ENCODE assay signal across 24 mouse cellular contexts in genomic region chr1:74117876-74118275, GRCm38 (mm10). TPM values are rescaled to one million over a fixed set of nuclear protein-coding genes. Genes with fewer than 3 reads are reported as not detected.
DNase-seq lines count a peak whose midpoint lies in the region; TF ChIP-seq lines count a peak whose summit lies in the region.
"Had no signal": no experiment of that assay in that cellular context is flagged by ENCODE, and none has a peak within 500 bp of the region (broad histone marks: within the 10 kb centered on the region; RNA-seq: fewer than 3 reads in every experiment).

No protein-coding gene starts in this region.

- H3K27me3 ChIP-seq in heart, adult 2 months (ENCODE audit: control insufficient read depth, insufficient read depth, low read length), result no peaks in the 10 kb centered on the region; the same call in 1 of the 2 replicates

- H3K27ac ChIP-seq in heart, adult 2 months, result peak overlapping the region; percentile 52
- H3K27ac ChIP-seq: embryonic facial prominence, embryonic 12.5 days; embryonic facial prominence, embryonic 15.5 days; gastrocnemius, adult 2 months; hindbrain, embryonic 14.5 days; hindbrain, postnatal 0 days had no signal

- no peaks in the 10 kb centered on the region for H3K36me3 ChIP-seq in heart, adult 2 months (ENCODE audit: control insufficient read depth, insufficient read depth, low read length)
- H3K36me3 ChIP-seq: embryonic facial prominence, embryonic 12.5 days; embryonic facial prominence, embryonic 15.5 days had no signal

- peaks cover 11% of the 10 kb centered on the region; the same call in 1 of the 2 replicates for H3K4me1 ChIP-seq in heart, adult 2 months (ENCODE audit: control insufficient read depth, insufficient read depth, low read length)

- 57% methylated on average over 6 of the region's 6 CpGs for WGBS in heart, adult 2 months

- no peak for TF ChIP-seq POLR2A in heart, adult 2 months (IDR thresholded peaks at IDR 0.05; ENCODE audit: insufficient read depth, low read depth, low read length)

- intact Hi-C loops in heart, adult 2 months (cut with DNase I), result no loop called here
- intact Hi-C loops in heart, postnatal 25 days (cut with DNase I), result no loop called here

- H3K9ac ChIP-seq in heart, adult 2 months (ENCODE audit: low read depth, low read length), result no peak overlapping the region
- H3K9ac ChIP-seq: embryonic facial prominence, embryonic 12.5 days; embryonic facial prominence, embryonic 15.5 days; forebrain, postnatal 0 days; hindbrain, embryonic 14.5 days had no signal

- TF ChIP-seq EP300 in heart, adult 2 months (IDR thresholded peaks at IDR 0.05; ENCODE audit: insufficient read depth, low read depth, low read length), result no peak

- peak; percentile 40 to 64 for DNase-seq in heart, adult 2 months
- DNase-seq in heart, postnatal 25 days (ENCODE audit: low spot score), result no peak
- peak; percentile 51 for DNase-seq in kidney, adult 18-20 months
- no peak for DNase-seq in kidney, postnatal 4 days
- peak; percentile 45 to 71 for DNase-seq in kidney, postnatal 25 days
- DNase-seq in kidney, postnatal 10 days, result no peak
- DNase-seq: adrenal gland, adult 2 months; adrenal gland, postnatal 14 days; cerebellum, adult 11 months; cerebellum, adult 2 months; cerebellum, adult 9-11 months; cerebellum, postnatal 25 days; forebrain, postnatal 0 days; gastrocnemius, adult 2 months; gastrocnemius, postnatal 14 days; heart, postnatal 36 days had no signal

- no peaks in the 10 kb centered on the region for H3K79me2 ChIP-seq in heart, adult 2 months (replicated peaks; ENCODE audit: control insufficient read depth, insufficient read depth, low read length)

- no peak for TF ChIP-seq CTCF in heart, adult 2 months (IDR thresholded peaks at IDR 0.05)

- H3K4me3 ChIP-seq in heart, adult 2 months, result no peak overlapping the region
- H3K4me3 ChIP-seq: embryonic facial prominence, embryonic 12.5 days; embryonic facial prominence, embryonic 15.5 days; gastrocnemius, adult 2 months had no signal

RNA-seq across cellular contexts. Expression of gene Tns1, which starts 6.4 kb away (rescaled TPM):
- 100 to 1,000 TPM; 629 to 748 TPM for total RNA-seq in heart, adult 2 months (2021)
- 329 and 365 TPM in 2 replicates for polyA plus RNA-seq in heart, adult 2 months (2012; rRNA removed)
- 100 to 1,000 TPM; 679 to 701 TPM for total RNA-seq in heart, postnatal 25 days (2021)
- total RNA-seq: MEL had no signal

RNA-seq across cellular contexts. Expression of gene Rufy4, which starts 7.5 kb away (rescaled TPM):
- total RNA-seq in heart, adult 2 months (2021), result 1 to 10 TPM; 1.1 to 1.2 TPM
- 0.59 and 1.0 TPM in 2 replicates for polyA plus RNA-seq in heart, adult 2 months (2012; rRNA removed)
- 1 to 10 TPM; 1.1 to 1.5 TPM for total RNA-seq in heart, postnatal 25 days (2021)
- total RNA-seq: forebrain, postnatal 0 days; hindbrain, postnatal 0 days had no signal
- polyA plus RNA-seq: CD4-positive, CD25-positive, alpha-beta regulatory T cell, adult 4 months; inflammation-experienced regulatory T-cells, adult 6 months had no signal

RNA-seq across cellular contexts. Expression of gene Cxcr2, which starts 35.9 kb away (rescaled TPM):
- total RNA-seq in heart, adult 2 months (2021), result under 1 TPM; 0.14 to 0.52 TPM
- polyA plus RNA-seq in heart, adult 2 months (2012; rRNA removed), result 0.82 and 1.3 TPM in 2 replicates
- total RNA-seq in heart, postnatal 25 days (2021), result under 1 TPM; 0.10 to 0.11 TPM
- total RNA-seq: gastrocnemius, postnatal 14 days had no signal
- polyA plus RNA-seq: adrenal gland, adult 2 months; CD4-positive, CD25-positive, alpha-beta regulatory T cell, adult 4 months; heart, embryonic 14.5 days had no signal

Comparison
In these comparisons a context has a peak if more than half of its experiments do, and no peak if none do; other contexts are left out.
1. DNase-seq: peak in heart, adult 2 months (2 of 2), kidney, adult 18-20 months (single experiment) and kidney, postnatal 25 days (2 of 2); none in heart, postnatal 25 days (single experiment), kidney, postnatal 4 days (0 of 2) and kidney, postnatal 10 days (single experiment).